Mouse (Mus musculus) lung, postnatal 0 days (tissue): ENCODE results near the gene Ccdc158.

Experiments
- CTCF ChIP-seq: IDR thresholded peaks from 2 replicates; pipeline ENCODE4 v1.5.1; 2016; ENCODE audit warnings: antibody characterized with exemption, mild to moderate bottlenecking
- EP300 ChIP-seq: IDR thresholded peaks from 2 replicates; pipeline ENCODE4 v1.6.1; 2016; ENCODE audit warnings: antibody characterized with exemption, mild to moderate bottlenecking, control low read depth

DNA sequence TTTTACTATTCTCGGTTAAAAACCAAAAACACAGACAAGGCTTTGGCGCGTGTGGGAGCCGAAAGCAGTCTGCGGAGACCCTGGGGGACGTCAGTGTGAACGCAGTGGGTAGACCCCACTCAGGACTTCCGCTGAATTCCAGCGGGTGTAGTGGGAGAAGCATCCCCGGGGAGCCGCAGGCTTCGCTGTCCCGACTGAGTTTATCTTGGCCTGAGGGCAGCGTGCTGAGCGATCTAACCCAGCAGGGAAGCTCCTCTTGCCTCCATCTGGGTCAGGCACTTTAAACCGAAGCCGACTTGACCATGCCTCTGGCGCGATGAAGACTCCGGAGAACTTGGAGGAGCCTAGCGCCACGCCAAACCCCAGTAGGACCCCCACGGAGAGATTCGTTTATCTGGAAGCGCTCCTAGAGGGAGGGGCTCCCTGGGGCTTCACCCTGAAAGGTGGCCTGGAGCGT is 8.3 kb upstream of the Ccdc158 start, which contains the start of gene Shroom3:
- TF ChIP-seq CTCF (no peak), EP300 (no peak)
